Mouse (Mus musculus) NIH3T3 (cell line): ENCODE data around the gene Adamts20.

Experiments used
- DNase-seq: peaks from one replicate; pipeline ENCODE4 v3.0.0-alpha.2; 2012; ENCODE audit warnings: low read depth

Gene Adamts20

DNA sequence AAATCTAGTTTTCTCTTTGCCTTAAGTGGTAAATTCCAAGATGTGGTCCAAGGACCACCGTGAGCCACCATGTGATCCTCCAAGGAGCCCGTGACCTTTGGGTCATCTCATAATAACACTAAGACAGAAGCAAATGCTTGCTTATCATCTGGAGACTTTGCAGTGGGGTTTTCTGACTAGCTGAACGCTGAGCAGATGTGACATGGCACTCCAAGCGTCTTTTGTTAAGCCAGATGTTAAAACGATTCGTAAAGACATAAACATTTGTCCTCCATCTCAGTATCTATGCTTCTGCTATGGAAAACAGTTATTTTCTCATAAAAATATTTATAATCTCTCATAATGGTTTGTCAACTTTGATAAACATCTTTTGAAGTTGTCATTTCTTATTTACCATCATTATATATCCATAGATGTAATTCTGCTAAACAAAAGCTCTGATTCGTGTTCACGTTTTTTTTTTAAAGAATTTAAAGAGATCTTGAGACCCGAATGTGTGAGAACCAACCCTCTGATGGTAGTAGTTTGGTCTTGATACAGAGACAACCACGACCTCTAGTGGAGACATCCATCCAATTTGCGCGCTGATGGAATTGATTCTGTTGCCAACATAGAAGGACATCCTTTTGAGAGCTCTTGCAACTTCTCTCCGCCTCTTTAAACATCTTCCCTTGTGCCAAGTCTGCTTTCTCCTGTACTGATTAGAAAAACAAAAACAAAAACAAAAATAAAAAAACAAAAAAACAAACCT is 212.1 kb downstream of the Adamts20 start:
- peak; percentile 22 for DNase-seq

DNA sequence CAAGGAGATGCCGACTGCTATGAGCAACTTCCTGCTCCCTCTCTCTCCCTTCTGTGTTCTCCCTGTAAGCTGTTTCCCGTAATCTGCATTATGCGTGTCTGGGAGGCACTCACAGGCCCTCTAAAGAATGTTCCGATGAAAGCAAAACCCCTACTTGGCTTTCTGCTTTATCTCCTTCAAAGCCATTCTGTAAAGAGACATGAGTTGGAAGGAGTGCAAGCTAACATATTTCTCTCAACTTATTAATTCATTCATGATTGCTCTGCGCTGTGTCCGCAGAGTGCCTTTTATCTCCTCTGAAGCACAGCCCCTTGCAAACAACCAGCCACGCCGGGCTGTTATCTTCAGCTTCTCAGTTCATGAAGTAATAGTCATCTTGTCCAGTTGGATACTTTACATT is 215.5 kb downstream of the Adamts20 start:
- no peak for DNase-seq

DNA sequence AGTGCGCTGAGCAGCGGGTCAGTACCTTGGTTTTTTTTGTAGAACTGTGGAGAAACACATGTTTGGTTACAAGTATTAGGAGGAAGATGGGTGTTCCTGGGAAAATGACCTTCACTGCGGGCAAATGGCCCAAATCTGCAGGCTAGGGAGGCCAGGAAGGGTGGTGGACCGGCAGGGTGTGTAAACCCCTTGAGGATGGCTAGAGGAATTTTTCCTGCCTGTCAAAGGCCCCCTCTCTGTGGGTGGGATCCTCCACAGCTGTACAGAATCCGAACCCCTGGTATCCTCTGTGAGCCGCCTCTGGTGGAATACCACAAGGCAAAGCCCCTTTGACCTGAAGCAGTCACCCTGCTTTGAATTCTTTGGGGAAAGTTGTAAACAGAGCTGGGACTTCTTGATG is 216.8 kb downstream of the Adamts20 start:
- DNase-seq = no peak

DNA sequence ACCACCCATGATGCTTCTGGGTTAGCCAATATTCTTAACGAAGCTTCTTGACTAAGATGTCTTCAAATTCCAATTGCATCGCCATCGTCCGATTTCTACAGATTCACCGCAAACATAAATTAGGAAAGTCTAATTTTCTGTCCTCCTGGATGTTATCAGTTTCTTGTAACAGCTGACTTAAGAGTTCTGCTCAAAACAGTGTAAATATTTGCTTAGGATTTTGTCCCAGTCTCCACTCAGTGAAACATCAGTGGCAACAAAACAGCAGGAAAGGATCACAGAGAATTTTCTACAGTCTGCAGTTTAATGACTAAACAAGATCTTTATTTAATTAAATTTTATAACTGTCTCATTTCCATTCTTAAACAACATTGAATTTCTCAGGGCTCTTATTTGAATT is 218.5 kb downstream of the Adamts20 start:
- DNase-seq = no peak

DNA sequence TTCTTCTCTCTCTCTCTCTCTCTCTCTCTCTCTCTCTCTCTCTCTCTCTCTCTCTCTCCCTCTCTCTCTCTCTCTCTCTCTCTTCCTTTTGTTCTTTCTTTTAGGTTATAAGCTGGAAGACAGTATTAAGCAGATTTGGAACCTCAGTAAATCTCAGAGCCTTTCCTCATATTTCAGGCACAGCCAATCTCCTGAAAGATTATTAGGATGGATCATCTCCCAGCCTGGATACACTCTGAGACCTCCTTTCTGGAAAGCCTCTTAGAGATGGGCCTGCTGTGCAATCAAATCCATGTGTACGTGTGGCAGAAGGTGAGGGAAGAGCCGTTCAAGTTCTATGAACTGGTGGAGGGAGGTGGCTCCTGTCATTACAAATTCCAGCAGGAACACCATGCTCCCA is 220.9 kb downstream of the Adamts20 start:
- no peak for DNase-seq

DNA sequence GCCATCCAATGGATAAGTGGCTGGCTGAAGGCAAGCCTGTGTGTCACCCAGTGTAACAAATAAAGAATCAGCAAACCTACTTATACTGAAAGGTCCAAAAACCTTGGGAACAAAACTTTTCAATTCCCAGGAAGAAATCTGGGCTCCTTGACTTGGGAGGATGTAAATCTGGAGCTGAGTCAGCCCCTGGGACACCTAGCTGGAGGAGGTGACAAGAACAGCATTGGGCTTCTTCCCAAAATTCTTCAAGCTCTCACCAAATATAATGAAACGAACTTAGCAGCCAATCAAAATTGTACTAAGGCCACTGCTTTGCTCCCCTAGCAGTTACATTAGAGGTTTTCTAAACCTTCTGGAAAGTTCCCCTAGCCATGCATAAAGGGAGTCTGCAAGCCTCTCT is 223.1 kb downstream of the Adamts20 start:
- no peak for DNase-seq

DNA sequence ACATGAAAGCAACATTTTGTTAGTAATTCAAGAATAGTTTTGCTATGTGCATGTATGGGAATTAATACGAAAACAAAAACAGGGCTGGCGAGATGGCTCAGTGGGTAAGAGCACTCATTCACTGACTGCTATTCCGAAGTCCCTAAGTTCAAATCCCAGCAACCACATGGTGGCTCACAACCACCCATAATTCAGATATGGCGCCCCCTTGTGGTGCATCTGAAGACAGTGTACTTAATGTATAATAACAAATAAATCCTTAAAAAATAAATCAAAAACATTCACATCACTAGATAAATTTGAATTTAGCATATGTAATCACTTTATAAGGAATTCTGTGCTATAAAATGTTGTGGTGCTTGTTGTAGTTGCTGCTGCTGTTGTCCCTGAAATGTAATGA is 225.6 kb downstream of the Adamts20 start:
- peak; percentile 24 for DNase-seq

DNA sequence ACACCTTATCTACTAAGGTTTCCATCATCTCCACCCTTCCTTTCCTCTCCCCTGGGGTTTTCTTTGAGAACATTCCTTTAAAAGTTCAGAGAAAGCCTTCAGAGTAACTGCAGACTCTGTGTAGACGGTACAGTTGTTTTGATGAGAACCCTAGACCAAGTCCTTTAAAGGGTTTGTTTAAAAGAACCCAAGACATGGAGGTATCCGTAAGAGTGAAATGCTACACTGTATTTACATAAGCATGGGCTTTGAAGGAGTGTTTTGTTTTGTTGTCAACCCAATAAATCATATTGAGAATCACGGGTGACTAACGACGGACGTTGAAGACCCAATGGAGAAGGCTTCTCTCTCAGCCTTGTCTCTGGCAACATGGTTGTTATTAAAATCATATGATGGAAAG is 226.1 kb downstream of the Adamts20 start:
- DNase-seq = no peak

DNA sequence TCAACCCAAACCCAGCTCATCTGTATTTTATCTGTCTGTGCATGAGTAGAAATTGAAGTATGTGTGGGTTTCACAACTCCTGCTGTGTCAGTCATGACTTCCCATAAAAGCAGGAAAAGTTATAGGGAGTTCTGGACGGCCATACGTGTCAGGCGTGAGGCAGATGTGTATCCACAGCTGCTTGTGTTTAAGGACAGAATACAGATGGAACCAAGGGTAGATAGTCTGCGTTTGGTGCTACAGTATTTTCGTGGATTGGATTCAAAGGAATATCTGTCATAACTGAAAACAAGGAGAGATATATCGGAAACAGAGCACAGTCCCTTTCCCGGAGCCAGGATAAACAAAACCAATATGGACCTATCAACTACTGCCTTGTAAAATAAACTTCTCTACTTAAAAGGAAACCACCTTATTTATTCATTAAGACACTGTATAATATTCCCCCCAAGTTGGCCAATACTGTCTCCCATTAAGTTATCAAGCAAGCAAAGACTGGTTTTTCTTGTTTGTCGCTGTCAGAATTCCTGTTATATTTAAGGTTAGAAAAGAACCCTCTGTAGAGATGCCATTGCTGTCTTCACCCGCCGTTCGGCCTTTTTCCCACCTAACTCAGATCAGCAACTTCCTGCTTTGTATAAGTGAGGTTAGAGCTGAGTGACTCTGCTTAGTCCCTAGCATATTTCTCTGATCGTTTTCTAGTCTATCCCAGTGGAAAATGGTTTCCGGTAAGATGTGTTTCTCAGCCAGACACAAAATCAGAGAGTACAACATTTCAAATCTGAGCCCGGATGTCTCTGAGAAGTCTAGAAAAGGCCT is 227.0 kb downstream of the Adamts20 start:
- peak; percentile 28 for DNase-seq

DNA sequence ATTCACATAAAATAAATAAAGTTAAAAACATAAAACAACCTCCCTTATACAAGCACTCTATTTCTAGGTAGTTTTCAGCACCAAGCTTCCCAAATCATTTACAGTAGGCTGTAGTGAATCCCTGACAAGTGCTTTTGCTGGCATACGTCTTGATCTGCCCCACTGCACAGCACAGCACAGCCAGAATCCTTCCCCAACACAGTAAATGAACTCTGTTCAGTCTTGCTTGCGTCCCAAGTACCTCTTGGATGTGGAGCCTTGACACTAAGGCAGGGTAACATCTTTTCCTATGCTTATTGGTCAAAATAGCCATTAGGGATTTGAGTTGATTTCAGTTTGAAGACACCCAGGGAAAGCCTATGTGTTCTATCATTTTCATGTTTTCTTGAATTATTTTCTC is 228.5 kb downstream of the Adamts20 start:
- no peak for DNase-seq

DNA sequence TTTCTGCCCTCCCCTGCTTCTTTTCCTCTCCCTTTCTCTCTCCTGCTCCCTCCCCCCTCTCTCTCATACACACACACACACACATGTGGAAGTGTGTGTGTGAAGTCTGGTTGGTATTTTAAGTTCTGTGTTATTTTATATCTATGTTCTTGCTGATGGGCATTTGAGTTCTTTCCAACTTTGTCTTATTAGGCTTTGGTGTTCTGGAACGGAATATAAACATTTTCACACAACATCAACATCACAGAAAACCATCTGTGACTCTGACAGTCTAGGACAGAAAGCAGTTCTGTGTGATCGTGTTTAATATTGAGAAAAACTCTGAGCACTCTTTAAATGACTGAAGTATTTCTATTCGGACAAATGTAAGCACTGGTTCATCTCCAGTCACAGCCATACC is 229.1 kb downstream of the Adamts20 start:
- no peak for DNase-seq

DNA sequence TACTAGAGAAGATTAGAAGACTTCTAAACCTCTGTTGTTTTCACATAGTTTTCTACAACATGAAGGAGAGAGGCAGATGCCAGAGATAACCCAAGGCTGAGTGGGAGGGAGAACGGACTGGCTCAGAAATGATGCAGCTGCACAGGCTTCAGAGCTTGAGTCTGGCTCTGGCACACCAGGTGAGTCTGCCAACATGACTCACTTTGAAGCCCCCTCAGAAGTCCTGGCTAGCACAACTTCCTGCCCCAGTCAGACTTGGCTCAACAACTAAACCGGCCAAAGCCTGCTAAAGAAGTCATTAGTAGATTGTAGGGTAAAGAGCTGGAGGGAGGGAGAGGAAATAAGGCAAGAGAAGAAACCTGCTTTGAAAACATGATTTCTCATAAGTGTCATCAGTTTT is 230.0 kb downstream of the Adamts20 start:
- no peak for DNase-seq

DNA sequence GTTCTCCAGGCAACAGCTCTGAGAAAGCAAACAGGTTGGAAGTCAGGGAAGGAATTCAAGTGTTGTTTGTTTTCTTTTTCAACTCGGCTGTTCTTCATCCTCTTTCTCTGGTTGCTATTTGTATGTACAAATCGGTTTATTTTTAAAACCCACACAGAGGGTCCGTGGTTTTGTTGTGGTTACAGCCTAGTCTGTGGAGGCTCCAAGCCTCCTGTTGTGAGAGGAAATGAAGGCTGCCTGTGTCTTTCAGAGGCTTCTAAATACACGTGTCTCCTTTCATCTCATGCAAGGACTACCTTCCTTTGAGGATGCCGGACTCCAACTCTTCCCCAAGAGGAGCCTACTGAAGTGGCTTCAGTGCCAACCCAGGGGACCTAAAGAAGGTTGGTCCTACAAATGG is 234.0 kb downstream of the Adamts20 start:
- no peak for DNase-seq

DNA sequence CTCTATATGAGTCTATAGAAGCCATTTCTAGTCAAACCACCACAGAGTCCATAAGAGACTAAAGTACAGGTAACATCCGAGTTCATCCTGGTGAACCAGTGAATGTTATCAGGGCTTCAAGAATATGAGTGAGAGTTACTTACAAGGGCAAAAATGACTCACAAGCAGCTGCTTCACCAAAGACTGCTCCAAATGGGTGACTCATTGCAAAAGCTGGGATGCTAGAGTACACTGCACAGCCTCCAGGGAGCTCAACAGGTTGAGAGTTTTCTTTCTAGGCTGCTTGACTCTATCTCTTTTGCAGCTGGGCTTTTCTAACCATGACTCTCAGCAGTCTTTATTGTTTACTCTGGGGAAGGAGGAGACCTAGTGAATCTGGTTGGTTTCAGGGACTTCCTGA is 237.8 kb downstream of the Adamts20 start:
- peak; percentile 55 for DNase-seq

DNA sequence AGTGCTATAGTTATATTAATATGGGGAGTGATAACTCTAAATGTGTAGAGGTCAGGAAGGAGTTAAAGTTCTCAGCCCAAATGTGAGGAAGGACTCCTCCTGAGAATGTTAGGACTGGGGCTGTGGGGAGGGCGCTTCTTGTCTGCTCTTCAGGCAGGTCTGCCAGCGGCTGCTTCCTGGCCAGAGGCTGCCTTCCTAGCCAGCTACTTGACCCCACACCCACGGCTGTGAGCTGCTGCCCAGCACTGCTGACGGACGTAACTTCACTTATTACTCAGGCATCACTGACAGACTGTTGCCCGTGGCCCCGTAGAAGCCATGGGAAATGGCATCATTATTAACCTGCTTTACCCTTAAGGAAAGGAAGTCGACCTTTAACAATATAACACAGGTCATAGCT is 242.1 kb downstream of the Adamts20 start:
- DNase-seq = no peak

DNA sequence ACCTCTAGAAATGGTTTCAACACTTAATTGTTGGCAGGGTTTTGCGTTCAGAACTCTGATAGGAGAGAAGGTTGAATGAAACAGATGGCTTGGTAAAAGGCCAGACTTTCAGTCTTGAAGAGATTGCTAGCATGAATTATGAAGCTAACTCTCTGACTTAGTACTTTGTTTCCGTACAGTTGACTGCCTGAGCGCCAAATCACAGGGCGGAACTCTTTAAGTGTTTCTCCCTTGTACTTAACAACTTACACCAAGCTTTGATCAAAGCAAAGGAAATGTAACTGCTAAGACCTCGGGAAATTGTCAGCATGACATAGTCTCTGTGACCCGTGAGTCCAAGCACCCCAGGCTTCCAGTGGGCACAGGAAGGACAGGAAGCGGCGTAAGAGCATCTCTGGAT is 244.5 kb downstream of the Adamts20 start:
- peak; percentile 27 for DNase-seq
